28 mouse cellular contexts compared by ENCODE assay signal in genomic region chr1:172989794-172990634, GRCm38 (mm10). TPM values are rescaled to one million over a fixed set of nuclear protein-coding genes. Genes with fewer than 3 reads are reported as not detected.
DNase-seq lines count a peak whose midpoint lies in the region; ATAC-seq and TF ChIP-seq lines count a peak whose summit lies in the region.
"Had no signal": no experiment of that assay in that cellular context is flagged by ENCODE, and none has a peak within 500 bp of the region (broad histone marks: within the 10 kb centered on the region; RNA-seq: fewer than 3 reads in every experiment).

No protein-coding gene starts in this region.

- no peak overlapping the region for H3K4me2 ChIP-seq in hindbrain, embryonic 11.5 days (replicated peaks; ENCODE audit: low read depth, low read length)
- no peak overlapping the region for H3K4me2 ChIP-seq in hindbrain, embryonic 14.5 days (replicated peaks)
- peak overlapping the region; percentile 15 for H3K4me2 ChIP-seq in liver, embryonic 12.5 days
- no peak overlapping the region for H3K4me2 ChIP-seq in stomach, embryonic 15.5 days
- H3K4me2 ChIP-seq in hindbrain, postnatal 0 days (ENCODE audit: low read depth, low read length) = no peak overlapping the region
- H3K4me2 ChIP-seq: embryonic facial prominence, embryonic 15.5 days; heart, embryonic 15.5 days; limb, embryonic 12.5 days; lung, embryonic 15.5 days had no signal

- no peak overlapping the region for H3K9ac ChIP-seq in hindbrain, embryonic 11.5 days (ENCODE audit: low read depth, low read length)
- H3K9ac ChIP-seq in hindbrain, embryonic 14.5 days = no peak overlapping the region
- no peak overlapping the region for H3K9ac ChIP-seq in liver, embryonic 12.5 days
- no peak overlapping the region for H3K9ac ChIP-seq in stomach, embryonic 15.5 days
- H3K9ac ChIP-seq in hindbrain, postnatal 0 days (replicated peaks; ENCODE audit: low read length) = no peak overlapping the region
- H3K9ac ChIP-seq: embryonic facial prominence, embryonic 15.5 days; heart, embryonic 15.5 days; limb, embryonic 12.5 days; lung, embryonic 15.5 days had no signal

- no peak for TF ChIP-seq CTCF in hindbrain, postnatal 0 days (IDR thresholded peaks at IDR 0.05; ENCODE audit: low read depth)

- peak; percentile 3 for DNase-seq in hindbrain, embryonic 11.5 days (ENCODE audit: low spot score)
- no peak for DNase-seq in hindbrain, embryonic 14.5 days (ENCODE audit: low spot score)
- DNase-seq in R1 (ENCODE audit: low read depth, low spot score) = peak; percentile 40
- DNase-seq in cerebellum, adult 11 months = no peak
- DNase-seq in hindbrain, postnatal 0 days (ENCODE audit: low spot score) = no peak
- DNase-seq: adrenal gland, adult 8-10 months; cerebellum, postnatal 10 days; heart, adult 18-20 months; heart, postnatal 4 days; lung, postnatal 4 days; retina, postnatal 1 day; right cerebral cortex, postnatal 4 days; thymus, postnatal 25 days had no signal

- H3K4me3 ChIP-seq in hindbrain, embryonic 11.5 days (ENCODE audit: low read depth, low read length) = no peak overlapping the region
- no peak overlapping the region for H3K4me3 ChIP-seq in hindbrain, embryonic 14.5 days (replicated peaks; ENCODE audit: low read length)
- no peak overlapping the region for H3K4me3 ChIP-seq in liver, embryonic 12.5 days
- no peak overlapping the region for H3K4me3 ChIP-seq in stomach, embryonic 15.5 days (replicated peaks)
- H3K4me3 ChIP-seq in hindbrain, postnatal 0 days (ENCODE audit: low read length) = no peak overlapping the region
- H3K4me3 ChIP-seq: embryonic facial prominence, embryonic 15.5 days; heart, embryonic 15.5 days; limb, embryonic 12.5 days; lung, embryonic 15.5 days; midbrain, embryonic 10.5 days had no signal

- H3K27ac ChIP-seq in hindbrain, embryonic 11.5 days (ENCODE audit: low read depth, low read length) = no peak overlapping the region
- H3K27ac ChIP-seq in hindbrain, embryonic 14.5 days = no peak overlapping the region
- peak overlapping the region; percentile 36 for H3K27ac ChIP-seq in liver, embryonic 12.5 days
- peak overlapping the region; percentile 28; the same call in 1 of the 2 replicates for H3K27ac ChIP-seq in stomach, embryonic 15.5 days
- no peak overlapping the region for H3K27ac ChIP-seq in hindbrain, postnatal 0 days
- H3K27ac ChIP-seq: embryonic facial prominence, embryonic 15.5 days; heart, embryonic 15.5 days; limb, embryonic 12.5 days; lung, embryonic 15.5 days; midbrain, embryonic 10.5 days had no signal

- WGBS in hindbrain, embryonic 11.5 days = 77% methylated on average over 12 of the region's 12 CpGs
- 76% methylated on average over 12 of the region's 12 CpGs for WGBS in hindbrain, embryonic 14.5 days
- WGBS in liver, embryonic 12.5 days (ENCODE audit: insufficient replicate concordance) = 55% methylated on average over 12 of the region's 12 CpGs
- 55% methylated on average over 12 of the region's 12 CpGs for WGBS in stomach, embryonic 15.5 days
- 77% methylated on average over 12 of the region's 12 CpGs for WGBS in hindbrain, postnatal 0 days

- no peak for ATAC-seq in hindbrain, embryonic 11.5 days (ENCODE audit: low FRiP score)
- no peak for ATAC-seq in hindbrain, embryonic 14.5 days (ENCODE audit: low FRiP score)
- ATAC-seq in liver, embryonic 12.5 days = peak; percentile 32; the same call in 1 of the 2 replicates
- ATAC-seq in stomach, embryonic 15.5 days (ENCODE audit: insufficient read depth, low FRiP score, low read depth) = no peak; the same call in 1 of the 2 replicates
- ATAC-seq in hindbrain, postnatal 0 days = no peak

- no peaks in the 10 kb centered on the region for H3K9me3 ChIP-seq in hindbrain, embryonic 11.5 days (ENCODE audit: control insufficient read depth, low read length)
- H3K9me3 ChIP-seq in hindbrain, embryonic 14.5 days (ENCODE audit: control insufficient read depth, low read length) = no peaks in the 10 kb centered on the region
- no peaks in the 10 kb centered on the region for H3K9me3 ChIP-seq in liver, embryonic 12.5 days (replicated peaks)
- H3K9me3 ChIP-seq in stomach, embryonic 15.5 days = no peaks in the 10 kb centered on the region
- H3K9me3 ChIP-seq in hindbrain, postnatal 0 days (ENCODE audit: low read length) = no peaks in the 10 kb centered on the region
- H3K9me3 ChIP-seq: embryonic facial prominence, embryonic 15.5 days; heart, embryonic 15.5 days; limb, embryonic 12.5 days; lung, embryonic 15.5 days; midbrain, embryonic 10.5 days had no signal

- no peaks in the 10 kb centered on the region for H3K36me3 ChIP-seq in hindbrain, embryonic 11.5 days (ENCODE audit: control insufficient read depth, insufficient read depth, low read length)
- no peaks in the 10 kb centered on the region for H3K36me3 ChIP-seq in hindbrain, embryonic 14.5 days (replicated peaks; ENCODE audit: control insufficient read depth, insufficient read depth)
- no peaks in the 10 kb centered on the region for H3K36me3 ChIP-seq in liver, embryonic 12.5 days
- no peaks in the 10 kb centered on the region for H3K36me3 ChIP-seq in stomach, embryonic 15.5 days
- H3K36me3 ChIP-seq in hindbrain, postnatal 0 days (ENCODE audit: insufficient read depth, low read length) = no peaks in the 10 kb centered on the region
- H3K36me3 ChIP-seq: embryonic facial prominence, embryonic 15.5 days; heart, embryonic 15.5 days; limb, embryonic 12.5 days; lung, embryonic 15.5 days; midbrain, embryonic 10.5 days had no signal

- no peaks in the 10 kb centered on the region for H3K27me3 ChIP-seq in hindbrain, embryonic 11.5 days (ENCODE audit: control insufficient read depth, insufficient read depth, low read length)
- H3K27me3 ChIP-seq in hindbrain, embryonic 14.5 days (ENCODE audit: control insufficient read depth, insufficient read depth, low read length) = no peaks in the 10 kb centered on the region
- H3K27me3 ChIP-seq in liver, embryonic 12.5 days (replicated peaks) = no peaks in the 10 kb centered on the region
- H3K27me3 ChIP-seq in stomach, embryonic 15.5 days (replicated peaks) = no peaks in the 10 kb centered on the region
- no peaks in the 10 kb centered on the region for H3K27me3 ChIP-seq in hindbrain, postnatal 0 days (ENCODE audit: insufficient read depth, low read length)
- H3K27me3 ChIP-seq: embryonic facial prominence, embryonic 15.5 days; heart, embryonic 15.5 days; limb, embryonic 12.5 days; lung, embryonic 15.5 days had no signal

- H3K4me1 ChIP-seq in hindbrain, embryonic 11.5 days (replicated peaks; ENCODE audit: control insufficient read depth, insufficient read depth, low read length) = no peaks in the 10 kb centered on the region
- H3K4me1 ChIP-seq in hindbrain, embryonic 14.5 days (replicated peaks; ENCODE audit: control insufficient read depth, insufficient read depth, low read length) = no peaks in the 10 kb centered on the region
- no peaks in the 10 kb centered on the region for H3K4me1 ChIP-seq in liver, embryonic 12.5 days
- no peaks in the 10 kb centered on the region for H3K4me1 ChIP-seq in stomach, embryonic 15.5 days
- no peaks in the 10 kb centered on the region for H3K4me1 ChIP-seq in hindbrain, postnatal 0 days (ENCODE audit: insufficient read depth, low read length)
- H3K4me1 ChIP-seq: embryonic facial prominence, embryonic 15.5 days; heart, embryonic 15.5 days; limb, embryonic 12.5 days; lung, embryonic 15.5 days had no signal

RNA-seq across cellular contexts. Expression of gene Olfr16, which starts 39.8 kb away (rescaled TPM):
- polyA plus RNA-seq in hindbrain, embryonic 11.5 days (2014; fragmentation: Nextera tagmentation; extraction: Ambion mirVana) = not detected in 2 replicates
- not detected in 2 replicates for polyA plus RNA-seq in hindbrain, embryonic 14.5 days (2014; fragmentation: Nextera tagmentation; extraction: Ambion mirVana)
- not detected in 2 replicates for polyA plus RNA-seq in liver, embryonic 12.5 days (2016; fragmentation: Nextera tagmentation; extraction: Ambion mirVana)
- not detected in 2 replicates for polyA plus RNA-seq in stomach, embryonic 15.5 days (2015; fragmentation: Nextera tagmentation; extraction: Ambion mirVana)
- not detected in 2 replicates for total RNA-seq in hindbrain, postnatal 0 days (2014; rRNA removed)
- polyA plus RNA-seq in hindbrain, postnatal 0 days (2015; fragmentation: Nextera tagmentation; extraction: Ambion mirVana) = not detected in 2 replicates
- total RNA-seq: adrenal gland, adult 8-10 months; gastrocnemius, adult 8-10 months; heart, adult 18-20 months; heart, postnatal 4 days; layer of hippocampus, postnatal 10 days; monocyte, adult 5-6 weeks had no signal
- polyA plus RNA-seq: forebrain, embryonic 11.5 days; frontal cortex, adult 2 months; heart, embryonic 15.5 days; kidney, embryonic 14.5 days; large intestine, adult 2 months; limb, embryonic 12.5 days; lung, embryonic 15.5 days; midbrain, embryonic 10.5 days; neural tube, embryonic 11.5 days had no signal

Comparison
In these comparisons a context has a peak if more than half of its experiments do, and no peak if none do; other contexts are left out.
1. DNase-seq: peak in hindbrain, embryonic 11.5 days (single experiment) and R1 (single experiment); none in hindbrain, embryonic 14.5 days (single experiment), cerebellum, adult 11 months (single experiment) and hindbrain, postnatal 0 days (single experiment).
2. H3K27ac ChIP-seq: peak in liver, embryonic 12.5 days (single experiment) and stomach, embryonic 15.5 days (single experiment); none in hindbrain, embryonic 11.5 days (single experiment), hindbrain, embryonic 14.5 days (single experiment) and hindbrain, postnatal 0 days (single experiment).